Mouse (Mus musculus): ENCODE data around the gene Gm20388. TPM values are rescaled to one million over a fixed set of nuclear protein-coding genes. Genes with fewer than 3 reads are reported as not detected.

Gm20388 gene
- polyA plus RNA-seq, 1 experiment from 2014 or later, result 1.4 TPM

DNA sequence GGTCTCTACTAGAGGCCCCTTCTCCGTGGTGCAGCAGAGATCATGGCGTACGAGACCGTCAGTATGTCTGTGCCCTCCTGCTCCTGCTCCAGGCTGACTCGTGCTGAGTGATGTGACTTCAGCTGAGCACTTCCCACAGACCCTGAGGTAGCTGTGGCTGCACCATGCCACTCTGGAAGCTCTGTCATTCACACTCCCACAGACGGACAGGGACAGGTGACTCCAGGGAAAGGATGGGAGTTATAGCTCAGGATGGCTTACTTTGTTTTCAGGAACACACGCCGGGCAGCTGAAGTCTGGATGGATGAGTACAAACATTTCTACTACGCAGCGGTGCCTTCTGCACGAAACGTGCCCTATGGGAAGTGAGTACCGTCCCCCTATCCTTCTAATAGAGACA lies 4425.7 kb downstream of the Gm20388 start:
- no peak overlapping the region for H3K4me3 ChIP-seq (ENCODE audit: low read depth, low read length)
- no peaks in the 10 kb centered on the region for H3K27me3 ChIP-seq (ENCODE audit: control insufficient read depth, insufficient read depth, low read depth, low read length)
- H3K9me3 ChIP-seq (replicated peaks; ENCODE audit: control insufficient read depth, low read length), result no peaks in the 10 kb centered on the region
- H3K36me3 ChIP-seq (ENCODE audit: control insufficient read depth, insufficient read depth), result no peaks in the 10 kb centered on the region
- no peak overlapping the region for H3K9ac ChIP-seq (ENCODE audit: low read depth, low read length)
- H3K4me1 ChIP-seq (ENCODE audit: control insufficient read depth, low read depth, low read length), result no peaks in the 10 kb centered on the region
- H3K4me2 ChIP-seq (ENCODE audit: low read depth, low read length), result no peak overlapping the region
- ATAC-seq (ENCODE audit: low read depth), result no peak
- WGBS (ENCODE audit: insufficient replicate concordance), result 88% methylated on average over 13 of the region's 13 CpGs
- H3K27ac ChIP-seq (ENCODE audit: low read length), result no peak overlapping the region

DNA sequence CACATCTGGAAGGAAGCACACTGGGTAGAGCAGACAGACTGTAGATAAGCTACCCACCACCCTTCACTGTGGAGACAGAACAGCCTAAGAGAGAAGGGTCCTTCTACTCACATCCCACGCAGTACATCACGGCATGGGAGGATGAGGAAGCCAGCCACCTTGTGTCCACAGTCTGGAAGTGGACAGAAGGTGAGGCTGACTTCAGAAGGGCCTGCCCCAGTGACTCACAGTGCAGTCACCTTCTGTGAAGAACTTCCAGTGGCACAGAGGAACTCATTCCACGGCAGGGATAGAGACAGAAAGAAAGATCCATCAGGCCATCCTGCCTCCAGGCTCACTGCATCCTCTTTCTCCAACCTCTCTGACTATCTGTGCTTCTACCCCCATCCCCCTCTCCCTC lies 4429.1 kb downstream of the Gm20388 start:
- Histone ChIP-seq H3K9me3 (replicated peaks; ENCODE audit: control insufficient read depth, low read length) (no peaks in the 10 kb centered on the region), H3K4me2 (ENCODE audit: low read depth, low read length) (no peak overlapping the region), H3K36me3 (ENCODE audit: control insufficient read depth, insufficient read depth) (no peaks in the 10 kb centered on the region), H3K4me1 (ENCODE audit: control insufficient read depth, low read depth, low read length) (peaks cover 4% of the 10 kb centered on the region; the same call in 1 of the 2 replicates), H3K9ac (ENCODE audit: low read depth, low read length) (no peak overlapping the region), H3K4me3 (ENCODE audit: low read depth, low read length) (no peak overlapping the region), H3K27ac (ENCODE audit: low read length) (no peak overlapping the region), H3K27me3 (ENCODE audit: control insufficient read depth, insufficient read depth, low read depth, low read length) (no peaks in the 10 kb centered on the region)
- 60% methylated on average over 3 of the region's 3 CpGs for WGBS (ENCODE audit: insufficient replicate concordance)
- no peak for ATAC-seq (ENCODE audit: low read depth)

DNA sequence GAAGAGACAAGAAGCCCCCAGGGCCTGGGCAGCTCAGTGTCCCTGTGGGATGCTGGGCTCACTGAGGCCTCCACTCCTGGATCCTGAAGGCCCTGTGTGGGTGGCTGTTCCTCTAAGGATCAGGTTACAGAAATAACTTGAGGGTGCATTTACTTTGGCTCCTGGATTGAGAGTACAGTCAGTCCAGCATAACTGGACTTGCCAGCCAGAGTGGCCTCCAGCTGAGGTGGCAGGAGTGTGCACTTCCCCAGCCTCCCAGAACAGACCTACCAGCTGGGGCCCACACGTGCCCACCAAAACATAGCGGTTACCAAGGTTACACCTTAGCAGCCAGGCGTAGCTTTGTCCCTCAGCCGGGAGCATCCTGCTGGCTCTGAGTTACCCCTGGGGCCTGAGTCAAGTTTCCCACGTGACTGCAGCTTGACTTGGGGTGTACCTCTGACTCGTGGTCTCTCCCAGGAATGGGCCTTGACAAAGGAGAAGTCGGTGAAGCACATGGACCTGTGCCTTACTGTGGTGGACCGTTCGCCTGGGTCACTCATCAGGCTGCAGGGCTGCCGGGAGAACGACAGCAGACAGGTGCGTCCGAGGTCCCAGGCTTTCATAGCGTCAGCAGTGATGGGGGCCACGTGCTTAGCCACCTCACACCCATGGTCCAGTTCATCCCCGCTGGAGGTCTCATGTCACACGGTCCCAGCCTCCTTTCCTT lies 4429.9 kb downstream of the Gm20388 start:
- H3K4me2 ChIP-seq (ENCODE audit: low read depth, low read length), result no peak overlapping the region
- H3K9me3 ChIP-seq (replicated peaks; ENCODE audit: control insufficient read depth, low read length), result no peaks in the 10 kb centered on the region
- H3K27me3 ChIP-seq (ENCODE audit: control insufficient read depth, insufficient read depth, low read depth, low read length), result no peaks in the 10 kb centered on the region
- ATAC-seq (ENCODE audit: low read depth), result no peak
- no peak overlapping the region for H3K9ac ChIP-seq (ENCODE audit: low read depth, low read length)
- H3K4me3 ChIP-seq (ENCODE audit: low read depth, low read length), result no peak overlapping the region
- H3K27ac ChIP-seq (ENCODE audit: low read length), result no peak overlapping the region
- WGBS (ENCODE audit: insufficient replicate concordance), result 75% methylated on average over 17 of the region's 17 CpGs
- H3K4me1 ChIP-seq (ENCODE audit: control insufficient read depth, low read depth, low read length), result peaks cover 4% of the 10 kb centered on the region; the same call in 1 of the 2 replicates
- no peaks in the 10 kb centered on the region for H3K36me3 ChIP-seq (ENCODE audit: control insufficient read depth, insufficient read depth)

DNA sequence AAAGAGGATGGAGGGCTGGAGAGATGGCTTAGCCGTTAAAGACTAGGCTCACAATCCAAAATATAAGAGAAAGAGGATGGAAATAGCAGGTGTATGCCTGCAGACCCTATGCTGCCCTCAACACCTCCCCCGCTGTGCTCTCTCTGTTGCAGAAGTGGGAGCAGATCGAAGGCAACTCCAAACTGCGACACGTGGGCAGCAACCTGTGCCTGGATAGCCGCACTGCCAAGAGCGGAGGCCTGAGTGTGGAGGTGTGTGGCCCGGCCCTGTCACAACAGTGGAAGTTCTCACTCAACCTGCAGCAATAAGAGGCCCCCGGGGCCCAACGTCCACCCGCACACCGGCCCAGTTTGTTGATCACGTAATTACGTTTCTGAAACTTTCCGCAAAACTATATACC lies 4432.5 kb downstream of the Gm20388 start:
- Histone ChIP-seq H3K36me3 (ENCODE audit: control insufficient read depth, insufficient read depth) (no peaks in the 10 kb centered on the region), H3K27me3 (ENCODE audit: control insufficient read depth, insufficient read depth, low read depth, low read length) (no peaks in the 10 kb centered on the region), H3K4me1 (ENCODE audit: control insufficient read depth, low read depth, low read length) (peaks cover 4% of the 10 kb centered on the region; the same call in 1 of the 2 replicates), H3K4me2 (ENCODE audit: low read depth, low read length) (no peak overlapping the region), H3K9ac (ENCODE audit: low read depth, low read length) (no peak overlapping the region), H3K27ac (ENCODE audit: low read length) (no peak overlapping the region), H3K4me3 (ENCODE audit: low read depth, low read length) (no peak overlapping the region), H3K9me3 (replicated peaks; ENCODE audit: control insufficient read depth, low read length) (no peaks in the 10 kb centered on the region)
- 88% methylated on average over 15 of the region's 15 CpGs for WGBS (ENCODE audit: insufficient replicate concordance)
- no peak for ATAC-seq (ENCODE audit: low read depth)

DNA sequence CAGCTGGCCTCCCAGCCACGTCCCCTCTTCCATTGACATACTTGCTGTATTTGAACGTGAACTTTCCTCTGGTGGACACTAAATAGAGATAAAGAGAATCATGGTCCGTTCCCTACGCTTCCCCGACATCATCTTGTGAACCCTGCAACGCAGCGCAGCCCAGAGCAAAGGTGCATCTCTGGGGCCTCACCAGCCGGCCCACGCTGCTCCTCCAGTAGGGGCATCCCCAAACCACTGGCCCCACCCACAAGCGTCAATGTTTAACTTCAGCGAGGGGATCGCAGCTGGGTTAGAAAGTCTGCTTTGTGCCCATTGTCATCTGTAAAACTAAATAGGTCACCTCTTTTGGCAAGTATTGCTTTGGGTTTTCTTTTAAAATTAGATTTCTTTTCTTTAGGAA lies 4433.4 kb downstream of the Gm20388 start:
- H3K27me3 ChIP-seq (ENCODE audit: control insufficient read depth, insufficient read depth, low read depth, low read length), result no peaks in the 10 kb centered on the region
- no peak overlapping the region for H3K4me3 ChIP-seq (ENCODE audit: low read depth, low read length)
- H3K36me3 ChIP-seq (ENCODE audit: control insufficient read depth, insufficient read depth), result no peaks in the 10 kb centered on the region
- WGBS (ENCODE audit: insufficient replicate concordance), result 72% methylated on average over 12 of the region's 12 CpGs
- ATAC-seq (ENCODE audit: low read depth), result peak; percentile 74
- H3K9ac ChIP-seq (ENCODE audit: low read depth, low read length), result no peak overlapping the region
- H3K27ac ChIP-seq (ENCODE audit: low read length), result no peak overlapping the region
- H3K4me2 ChIP-seq (ENCODE audit: low read depth, low read length), result no peak overlapping the region
- no peaks in the 10 kb centered on the region for H3K9me3 ChIP-seq (replicated peaks; ENCODE audit: control insufficient read depth, low read length)
- H3K4me1 ChIP-seq (ENCODE audit: control insufficient read depth, low read depth, low read length), result peaks cover 4% of the 10 kb centered on the region; the same call in 1 of the 2 replicates

DNA sequence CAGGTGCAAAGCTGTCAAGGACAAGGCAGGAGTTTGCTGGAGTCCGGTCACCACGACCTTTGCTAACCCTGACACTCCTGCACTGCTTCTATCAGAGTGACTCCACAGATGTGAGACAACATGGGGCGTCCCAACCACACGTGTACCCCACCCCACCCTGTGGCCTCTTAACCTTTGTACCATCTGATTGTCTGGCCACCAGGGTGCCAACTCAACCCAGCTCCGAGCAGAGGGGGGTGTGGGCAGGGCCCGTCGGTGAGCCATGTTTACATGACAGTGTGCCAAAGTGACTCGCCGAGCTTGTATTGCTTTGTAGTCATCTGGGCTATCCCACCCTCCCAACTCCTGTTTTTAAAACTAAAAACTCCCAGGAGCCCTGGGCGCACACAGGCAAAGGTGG lies 4434.5 kb downstream of the Gm20388 start:
- no peaks in the 10 kb centered on the region for H3K27me3 ChIP-seq (ENCODE audit: control insufficient read depth, insufficient read depth, low read depth, low read length)
- H3K4me1 ChIP-seq (ENCODE audit: control insufficient read depth, low read depth, low read length), result peaks cover 4% of the 10 kb centered on the region; the same call in 1 of the 2 replicates
- H3K36me3 ChIP-seq (ENCODE audit: control insufficient read depth, insufficient read depth), result no peaks in the 10 kb centered on the region
- no peak overlapping the region for H3K27ac ChIP-seq (ENCODE audit: low read length)
- no peak for ATAC-seq (ENCODE audit: low read depth)
- WGBS (ENCODE audit: insufficient replicate concordance), result 68% methylated on average over 10 of the region's 10 CpGs
- H3K4me3 ChIP-seq (ENCODE audit: low read depth, low read length), result no peak overlapping the region
- no peak overlapping the region for H3K9ac ChIP-seq (ENCODE audit: low read depth, low read length)
- no peaks in the 10 kb centered on the region for H3K9me3 ChIP-seq (replicated peaks; ENCODE audit: control insufficient read depth, low read length)
- H3K4me2 ChIP-seq (ENCODE audit: low read depth, low read length), result no peak overlapping the region

DNA sequence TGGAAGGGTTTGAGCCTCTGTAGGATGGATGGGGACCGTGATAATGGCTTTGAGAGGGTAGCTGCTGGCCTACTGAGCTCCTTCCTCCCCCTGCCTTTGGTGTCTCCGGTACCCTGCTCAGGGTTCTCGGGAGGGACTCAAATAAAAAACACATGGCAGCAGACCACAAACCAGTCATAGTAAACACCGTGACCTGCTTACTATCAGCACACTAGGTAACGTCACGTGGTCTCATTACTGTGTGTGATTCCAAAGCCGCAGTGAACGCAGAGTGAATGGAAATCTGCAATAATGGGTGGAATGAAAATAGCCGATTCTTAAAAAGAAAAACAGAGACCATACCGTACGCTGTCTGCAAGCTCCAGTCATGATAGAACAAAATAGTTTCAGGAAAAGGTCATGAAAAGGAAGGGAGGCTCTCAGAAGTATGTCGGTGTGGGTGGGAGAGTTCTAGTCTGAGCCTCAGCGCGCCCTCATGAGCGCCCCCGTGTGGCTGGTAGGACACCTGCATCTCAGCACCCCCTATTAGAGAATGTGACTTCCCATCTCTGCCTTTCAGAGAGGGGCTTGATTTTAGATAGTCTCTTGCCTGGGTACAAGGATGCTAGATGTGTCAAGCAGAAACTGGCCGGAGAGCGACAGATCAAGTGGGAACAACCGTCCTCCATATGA lies 4436.3 kb downstream of the Gm20388 start:
- H3K4me3 ChIP-seq (ENCODE audit: low read depth, low read length), result no peak overlapping the region
- no peak overlapping the region for H3K9ac ChIP-seq (ENCODE audit: low read depth, low read length)
- no peak overlapping the region for H3K4me2 ChIP-seq (ENCODE audit: low read depth, low read length)
- no peaks in the 10 kb centered on the region for H3K36me3 ChIP-seq (ENCODE audit: control insufficient read depth, insufficient read depth)
- WGBS (ENCODE audit: insufficient replicate concordance), result 36% methylated on average over 19 of the region's 19 CpGs
- H3K27me3 ChIP-seq (ENCODE audit: control insufficient read depth, insufficient read depth, low read depth, low read length), result no peaks in the 10 kb centered on the region
- no peak overlapping the region for H3K27ac ChIP-seq (ENCODE audit: low read length)
- H3K4me1 ChIP-seq (ENCODE audit: control insufficient read depth, low read depth, low read length), result peaks cover 4% of the 10 kb centered on the region; the same call in 1 of the 2 replicates
- no peak for ATAC-seq (ENCODE audit: low read depth)
- no peaks in the 10 kb centered on the region for H3K9me3 ChIP-seq (replicated peaks; ENCODE audit: control insufficient read depth, low read length)

DNA sequence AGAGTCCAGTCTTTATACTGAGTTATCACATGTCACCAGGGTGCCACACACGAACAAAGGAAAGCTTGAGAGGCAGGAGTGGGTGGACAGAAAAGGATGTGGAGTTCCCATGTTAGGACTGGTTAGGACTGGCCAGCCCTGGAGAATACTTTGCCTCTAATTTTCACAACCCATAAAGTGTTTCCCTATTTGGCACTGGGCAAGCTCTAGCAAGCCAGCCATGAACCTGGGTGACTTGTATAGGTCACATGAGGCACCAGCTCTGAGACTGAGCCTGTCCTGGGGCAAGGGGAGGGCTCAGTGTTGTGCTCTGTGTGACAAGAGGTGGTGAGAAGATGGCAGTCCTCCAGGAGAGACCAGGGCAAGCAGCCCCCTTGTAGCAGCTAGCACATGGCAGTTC lies 4437.4 kb downstream of the Gm20388 start:
- Histone ChIP-seq H3K4me1 (ENCODE audit: control insufficient read depth, low read depth, low read length) (peaks cover 4% of the 10 kb centered on the region; the same call in 1 of the 2 replicates), H3K27me3 (ENCODE audit: control insufficient read depth, insufficient read depth, low read depth, low read length) (no peaks in the 10 kb centered on the region), H3K27ac (ENCODE audit: low read length) (no peak overlapping the region), H3K4me2 (ENCODE audit: low read depth, low read length) (no peak overlapping the region), H3K9ac (ENCODE audit: low read depth, low read length) (no peak overlapping the region), H3K36me3 (ENCODE audit: control insufficient read depth, insufficient read depth) (no peaks in the 10 kb centered on the region), H3K9me3 (replicated peaks; ENCODE audit: control insufficient read depth, low read length) (no peaks in the 10 kb centered on the region), H3K4me3 (ENCODE audit: low read depth, low read length) (no peak overlapping the region)
- 54% methylated on average over 1 of the region's 1 CpGs for WGBS (ENCODE audit: insufficient replicate concordance)
- no peak for ATAC-seq (ENCODE audit: low read depth)

DNA sequence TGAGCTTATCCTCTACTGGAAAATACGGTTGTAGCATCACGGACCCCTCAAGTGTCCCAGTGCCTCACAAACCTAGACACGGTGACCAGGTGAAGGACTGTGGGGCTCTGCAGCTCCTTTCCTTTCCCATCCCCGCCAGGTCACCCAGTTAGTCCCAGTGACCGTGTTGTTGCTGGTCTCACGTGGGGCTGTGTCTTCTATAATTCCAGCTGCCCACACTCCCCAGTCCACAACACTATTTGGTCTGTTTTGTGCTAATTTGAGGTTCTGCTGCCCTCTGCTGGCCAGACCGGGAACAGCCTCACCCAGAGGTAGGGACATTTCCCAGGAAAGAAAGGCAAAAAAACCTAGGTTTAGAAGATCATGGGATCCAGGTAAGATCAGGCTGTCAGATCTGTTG lies 4439.0 kb downstream of the Gm20388 start:
- no peak overlapping the region for H3K9ac ChIP-seq (ENCODE audit: low read depth, low read length)
- H3K4me3 ChIP-seq (ENCODE audit: low read depth, low read length), result no peak overlapping the region
- no peak overlapping the region for H3K4me2 ChIP-seq (ENCODE audit: low read depth, low read length)
- H3K27me3 ChIP-seq (ENCODE audit: control insufficient read depth, insufficient read depth, low read depth, low read length), result no peaks in the 10 kb centered on the region
- no peak for ATAC-seq (ENCODE audit: low read depth)
- no peaks in the 10 kb centered on the region for H3K36me3 ChIP-seq (ENCODE audit: control insufficient read depth, insufficient read depth)
- no peaks in the 10 kb centered on the region; the same call in 1 of the 2 replicates for H3K4me1 ChIP-seq (ENCODE audit: control insufficient read depth, low read depth, low read length)
- no peaks in the 10 kb centered on the region for H3K9me3 ChIP-seq (replicated peaks; ENCODE audit: control insufficient read depth, low read length)
- no peak overlapping the region for H3K27ac ChIP-seq (ENCODE audit: low read length)
- 31% methylated on average over 7 of the region's 7 CpGs for WGBS (ENCODE audit: insufficient replicate concordance)

Data from liver, embryonic 16.5 days (tissue).